Mouse (Mus musculus): ENCODE data around the gene Zswim3. TPM values are rescaled to one million over a fixed set of nuclear protein-coding genes. Genes with fewer than 3 reads are reported as not detected.

Gene Zswim3
- 7.1 TPM in 2 replicates for polyA plus RNA-seq (2015; fragmentation: Nextera tagmentation; extraction: Ambion mirVana)

- DNase-seq (ENCODE audit: low spot score), result peak; percentile 100
Measured at GRCm38 (mm10) chr2:164804533-164805331, at the start of gene Zswim3, which contains the start of gene Acot8. Zswim3 (plus strand) TSS chr2:164805098. Acot8 (minus strand) TSS chr2:164804882.

GRCm38 (mm10) chr2:164757841-164758240 lies 47.1 kb upstream of the Zswim3 start:
- no peak for DNase-seq (ENCODE audit: low spot score)

GRCm38 (mm10) chr2:164758692-164759091 lies 46.2 kb upstream of the Zswim3 start:
- no peak for DNase-seq (ENCODE audit: low spot score)

- DNase-seq (ENCODE audit: low spot score), result no peak
Measured at GRCm38 (mm10) chr2:164760059-164760833, 44.7 kb upstream of the Zswim3 start.

- DNase-seq (ENCODE audit: low spot score), result no peak
Measured at GRCm38 (mm10) chr2:164761502-164761901, 43.4 kb upstream of the Zswim3 start.

GRCm38 (mm10) chr2:164761971-164762370 lies 42.9 kb upstream of the Zswim3 start:
- DNase-seq (ENCODE audit: low spot score), result no peak

GRCm38 (mm10) chr2:164762593-164762992 lies 42.3 kb upstream of the Zswim3 start:
- DNase-seq (ENCODE audit: low spot score), result no peak

GRCm38 (mm10) chr2:164765841-164766240 lies 39.1 kb upstream of the Zswim3 start:
- no peak for DNase-seq (ENCODE audit: low spot score)

GRCm38 (mm10) chr2:164767812-164768540 lies 36.9 kb upstream of the Zswim3 start:
- DNase-seq (ENCODE audit: low spot score), result no peak

GRCm38 (mm10) chr2:164769258-164770037 lies 35.5 kb upstream of the Zswim3 start, which contains the start of gene Ube2c:
Ube2c (plus strand) TSS chr2:164769898.
- peak; percentile 98 for DNase-seq (ENCODE audit: low spot score)

GRCm38 (mm10) chr2:164770279-164770678 lies 34.6 kb upstream of the Zswim3 start:
- peak; percentile 64 for DNase-seq (ENCODE audit: low spot score)

GRCm38 (mm10) chr2:164771123-164771522 lies 33.8 kb upstream of the Zswim3 start:
- DNase-seq (ENCODE audit: low spot score), result no peak

GRCm38 (mm10) chr2:164773229-164773988 lies 31.5 kb upstream of the Zswim3 start:
- DNase-seq (ENCODE audit: low spot score), result no peak

- no peak for DNase-seq (ENCODE audit: low spot score)
Measured at GRCm38 (mm10) chr2:164773989-164774364, 30.9 kb upstream of the Zswim3 start.

GRCm38 (mm10) chr2:164776130-164776529 lies 28.8 kb upstream of the Zswim3 start:
- no peak for DNase-seq (ENCODE audit: low spot score)

- no peak for DNase-seq (ENCODE audit: low spot score)
Measured at GRCm38 (mm10) chr2:164776801-164777200, 28.1 kb upstream of the Zswim3 start.

- no peak for DNase-seq (ENCODE audit: low spot score)
Measured at GRCm38 (mm10) chr2:164777246-164778014, 27.5 kb upstream of the Zswim3 start.

GRCm38 (mm10) chr2:164778015-164778287 lies 26.9 kb upstream of the Zswim3 start:
- DNase-seq (ENCODE audit: low spot score), result no peak

- DNase-seq (ENCODE audit: low spot score), result no peak
Measured at GRCm38 (mm10) chr2:164778809-164779208, 26.1 kb upstream of the Zswim3 start.
